Mouse (Mus musculus) G1E (cell line): ENCODE measurements around the gene Cyp27a1. TPM values are rescaled to one million over a fixed set of nuclear protein-coding genes. Genes with fewer than 3 reads are reported as not detected.

Experiments
- ATAC-seq: 2 replicates; pipeline ENCODE4 v1.8.0; 2016; ENCODE audit warnings: mild to moderate bottlenecking; ENCODE audit not compliant: insufficient number of reproducible peaks, poor library complexity, low FRiP score, severe bottlenecking; ENCODE audit errors: extremely low read depth
- DNase-seq: peaks from one replicate; pipeline ENCODE4 v3.0.0; 2012; ENCODE audit warnings: low spot score
- H3K27me3 ChIP-seq: 2 replicates; pipeline ENCODE4 v1.6.1; 2012; ENCODE audit warnings: mild to moderate bottlenecking, low read length, inconsistent platforms; ENCODE audit not compliant: insufficient read depth
- H3K36me3 ChIP-seq: replicated peaks from 2 replicates; pipeline ENCODE3; 2012; ENCODE audit warnings: mild to moderate bottlenecking, inconsistent platforms
- H3K4me1 ChIP-seq: 2 replicates; pipeline ENCODE4 v1.6.1; 2012; ENCODE audit warnings: low read depth, low read length, inconsistent platforms, mixed read lengths; ENCODE audit not compliant: insufficient read depth
- H3K4me3 ChIP-seq: 2 replicates; pipeline ENCODE4 v1.5.1; 2012; ENCODE audit warnings: low read depth, mild to moderate bottlenecking, inconsistent platforms, low read length, moderate library complexity, mixed read lengths
- H3K9me3 ChIP-seq: replicated peaks from 2 replicates; pipeline ENCODE4 v1.6.1; 2012; ENCODE audit warnings: inconsistent platforms
- CTCF ChIP-seq: IDR thresholded peaks from 2 replicates; pipeline ENCODE4 v1.5.1; 2012; ENCODE audit warnings: low read depth, low read length, inconsistent platforms, mixed read lengths
- GATA1 ChIP-seq: IDR thresholded peaks from 2 replicates; pipeline ENCODE4 v1.6.1; 2012; ENCODE audit warnings: borderline replicate concordance, low read length, inconsistent platforms, mixed read lengths
- GATA2 ChIP-seq: IDR thresholded peaks from 2 replicates; pipeline ENCODE4 v1.6.1; 2012; ENCODE audit warnings: low read depth, low read length, inconsistent platforms, borderline replicate concordance
- POLR2AphosphoS5 ChIP-seq: IDR thresholded peaks from 2 replicates; pipeline ENCODE4 v1.6.1; 2012; ENCODE audit warnings: low read depth, low read length, inconsistent platforms; ENCODE audit not compliant: insufficient replicate concordance
- TAL1 ChIP-seq: conservative IDR thresholded peaks from 2 replicates; pipeline ENCODE4 v1.6.1; 2012; ENCODE audit warnings: low read depth, low read length, inconsistent platforms, mixed read lengths
- polyA plus RNA-seq: library from polyadenylated mRNA; stranded (reverse); fragments of >175 nt; gene quantifications from 2 replicates; pipeline ENCODE4 v1.2.3, GENCODE M21; 2012
- total RNA-seq, 2 experiments: library from RNA; stranded (forward) in 1 of 2; stranded (reverse) in 1 of 2; fragments of 200-1000 nt in 1 of 2; fragments of >200 nt in 1 of 2; fragmentation: Nextera tagmentation in 1 of 2; gene quantifications; 2 replicates each; pipeline ENCODE4 v1.2.3; 2014 to 2017

Cyp27a1 gene
- total and polyA plus RNA-seq, 3 experiments, result 0.55 TPM; not detected in 2

DNA sequence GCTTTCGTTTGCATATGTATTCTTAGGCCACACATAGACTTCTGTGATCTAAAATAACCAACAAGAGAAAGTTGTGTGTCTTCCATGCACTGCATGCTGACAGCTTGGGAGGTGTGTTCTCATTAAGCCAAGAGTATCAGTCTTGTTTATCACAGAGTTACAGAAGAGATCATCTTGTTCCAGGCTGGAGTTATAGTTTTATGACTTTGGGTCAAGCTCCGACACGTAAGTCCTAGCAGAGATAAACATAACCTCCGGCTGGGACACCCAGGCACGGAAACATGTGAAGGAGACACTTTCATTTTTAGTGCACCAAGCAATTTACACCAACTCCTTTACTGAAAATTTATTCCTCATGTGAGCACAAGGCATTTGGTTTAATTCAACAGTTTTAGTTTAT lies 12.7 kb downstream of the Cyp27a1 start:
- H3K36me3 ChIP-seq, result no peaks in the 10 kb centered on the region
- H3K4me1 ChIP-seq, result peaks cover 2% of the 10 kb centered on the region; the same call in 1 of the 2 replicates
- no peaks in the 10 kb centered on the region for H3K9me3 ChIP-seq
- TF ChIP-seq CTCF (no peak), GATA2 (no peak), TAL1 (no peak), GATA1 (no peak), POLR2AphosphoS5 (no peak)
- ATAC-seq (no peak), DNase-seq (no peak)
- H3K4me3 ChIP-seq, result no peak overlapping the region
- H3K27me3 ChIP-seq, result peaks cover 15% of the 10 kb centered on the region

DNA sequence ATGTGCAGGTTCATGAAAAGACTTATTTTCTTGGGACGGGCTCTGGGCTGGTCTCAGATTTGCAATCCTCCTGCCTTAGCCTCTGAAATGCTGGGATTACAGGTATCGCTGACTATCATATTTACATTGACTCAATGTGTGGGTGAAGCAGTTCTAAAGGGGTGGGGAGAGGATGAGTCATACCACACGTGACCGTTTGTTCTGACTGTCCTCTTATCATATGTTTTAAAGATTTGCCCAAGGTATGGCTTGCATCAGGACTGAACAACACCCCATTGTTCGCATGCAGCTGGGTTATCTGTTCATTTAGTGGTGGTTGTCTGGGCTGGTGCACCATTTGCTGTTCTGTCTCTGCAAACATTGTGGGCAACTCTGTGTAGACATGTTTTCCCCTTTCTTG lies 13.3 kb downstream of the Cyp27a1 start:
- Histone ChIP-seq H3K9me3 (no peaks in the 10 kb centered on the region), H3K4me3 (no peak overlapping the region), H3K36me3 (no peaks in the 10 kb centered on the region), H3K4me1 (peaks cover 2% of the 10 kb centered on the region; the same call in 1 of the 2 replicates), H3K27me3 (peaks cover 15% of the 10 kb centered on the region)
- no peak for DNase-seq
- no peak; the same call in 1 of the 2 replicates for ATAC-seq
- TF ChIP-seq POLR2AphosphoS5 (no peak), TAL1 (no peak), CTCF (no peak), GATA1 (no peak), GATA2 (no peak)

DNA sequence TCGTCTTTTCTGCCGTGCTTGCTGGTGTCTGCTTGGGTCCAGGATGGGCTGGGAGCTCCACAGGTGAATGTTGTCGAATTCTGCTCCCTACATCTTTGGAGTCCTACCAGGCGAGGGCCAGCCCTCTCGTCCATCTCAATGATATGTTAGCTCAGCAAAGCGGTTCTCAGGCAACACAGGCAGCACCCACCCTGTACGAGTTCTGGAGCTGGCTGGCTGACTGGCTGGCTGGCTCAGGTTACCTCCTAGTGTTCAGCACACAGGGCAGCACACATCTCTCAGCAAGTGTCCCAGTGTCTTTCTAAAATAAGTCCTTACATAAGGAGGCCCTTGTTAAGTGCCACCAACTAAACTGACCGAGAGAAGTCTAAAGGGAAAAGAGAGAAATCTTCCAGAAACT lies 15.1 kb downstream of the Cyp27a1 start:
- no peak for TF ChIP-seq GATA1
- no peak for TF ChIP-seq POLR2AphosphoS5
- TF ChIP-seq GATA2, result no peak
- TF ChIP-seq TAL1, result no peak
- no peak for TF ChIP-seq CTCF
- no peak for DNase-seq

DNA sequence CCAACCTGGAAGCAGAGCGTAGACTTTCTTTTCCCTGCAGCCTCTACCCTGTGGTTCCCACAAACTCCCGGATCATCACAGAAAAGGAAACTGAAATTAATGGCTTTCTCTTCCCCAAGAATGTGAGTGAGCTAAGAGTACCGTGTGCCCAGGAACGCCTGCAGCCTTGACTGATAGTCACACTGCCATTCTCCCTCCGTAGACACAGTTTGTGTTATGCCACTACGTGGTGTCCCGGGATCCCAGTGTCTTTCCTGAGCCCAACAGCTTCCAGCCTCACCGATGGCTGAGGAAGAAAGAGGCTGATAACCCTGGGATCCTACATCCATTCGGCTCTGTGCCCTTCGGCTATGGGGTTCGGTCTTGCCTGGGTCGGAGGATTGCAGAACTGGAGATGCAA lies 23.6 kb downstream of the Cyp27a1 start:
- peaks cover 21% of the 10 kb centered on the region for H3K27me3 ChIP-seq
- DNase-seq (no peak), ATAC-seq (no peak)
- no peaks in the 10 kb centered on the region for H3K4me1 ChIP-seq
- no peak for TF ChIP-seq POLR2AphosphoS5
- TF ChIP-seq GATA2, result no peak
- TF ChIP-seq CTCF, result no peak
- TF ChIP-seq TAL1, result no peak
- no peak for TF ChIP-seq GATA1
- no peaks in the 10 kb centered on the region for H3K9me3 ChIP-seq
- H3K4me3 ChIP-seq, result no peak overlapping the region
- H3K36me3 ChIP-seq, result no peaks in the 10 kb centered on the region

More for the DNA sequence above, 15.1 kb downstream of the Cyp27a1 start:
- no peaks in the 10 kb centered on the region for H3K9me3 ChIP-seq
- H3K36me3 ChIP-seq, result no peaks in the 10 kb centered on the region
- H3K4me3 ChIP-seq, result no peak overlapping the region
- ATAC-seq, result no peak
- H3K27me3 ChIP-seq, result peaks cover 19% of the 10 kb centered on the region
- peaks cover 2% of the 10 kb centered on the region; the same call in 1 of the 2 replicates for H3K4me1 ChIP-seq

DNA sequence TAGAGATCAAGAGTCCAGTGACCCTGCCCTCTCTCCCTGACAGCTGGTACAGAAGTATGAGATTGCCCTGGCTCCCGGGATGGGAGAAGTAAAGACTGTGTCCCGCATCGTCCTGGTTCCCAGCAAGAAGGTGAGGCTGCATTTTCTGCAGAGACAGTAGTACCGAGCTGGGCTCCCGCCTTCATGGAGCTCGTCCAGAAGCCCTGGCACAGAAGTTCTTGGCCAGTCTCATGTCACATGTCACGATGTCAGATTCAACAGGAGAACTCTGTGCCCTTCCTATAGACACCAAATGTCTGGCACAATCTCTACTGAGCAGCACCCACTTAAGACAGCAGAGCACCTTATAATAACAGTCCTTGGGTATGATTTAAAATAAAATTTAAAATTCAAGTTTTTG lies 24.1 kb downstream of the Cyp27a1 start:
- DNase-seq, result no peak
- ATAC-seq, result no peak
- Histone ChIP-seq H3K4me1 (no peaks in the 10 kb centered on the region), H3K36me3 (no peaks in the 10 kb centered on the region), H3K27me3 (peaks cover 20% of the 10 kb centered on the region), H3K4me3 (no peak overlapping the region), H3K9me3 (no peaks in the 10 kb centered on the region)
- no peak for TF ChIP-seq CTCF
- TF ChIP-seq GATA1, result no peak
- no peak for TF ChIP-seq TAL1
- no peak for TF ChIP-seq GATA2
- TF ChIP-seq POLR2AphosphoS5, result no peak

DNA sequence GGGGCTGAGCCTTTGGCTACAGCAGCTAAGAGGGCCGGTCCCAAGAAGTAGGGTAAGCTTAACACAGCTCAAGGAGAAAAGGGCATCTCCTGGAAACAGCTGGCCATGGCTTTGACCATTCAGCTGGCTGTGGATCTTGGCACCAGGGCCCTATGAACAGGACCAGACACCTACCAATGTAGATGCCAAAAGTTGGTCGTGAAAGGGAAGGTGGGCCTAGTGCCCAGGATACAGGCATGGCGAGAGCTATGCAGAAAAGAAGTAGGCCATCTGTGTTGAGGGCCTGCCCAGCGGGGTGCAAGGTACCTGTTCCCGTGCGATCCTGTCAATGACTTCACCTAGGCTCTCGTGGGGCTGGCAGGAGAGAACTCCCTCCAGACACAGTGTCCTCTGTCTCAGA lies 27.5 kb downstream of the Cyp27a1 start:
- H3K36me3 ChIP-seq, result no peaks in the 10 kb centered on the region
- ATAC-seq (no peak), DNase-seq (no peak)
- no peak overlapping the region for H3K4me3 ChIP-seq
- TF ChIP-seq POLR2AphosphoS5, result no peak
- no peak for TF ChIP-seq CTCF
- no peak for TF ChIP-seq GATA1
- no peak for TF ChIP-seq TAL1
- no peak for TF ChIP-seq GATA2
- H3K27me3 ChIP-seq, result peaks cover 16% of the 10 kb centered on the region
- H3K4me1 ChIP-seq, result no peaks in the 10 kb centered on the region
- no peaks in the 10 kb centered on the region for H3K9me3 ChIP-seq

DNA sequence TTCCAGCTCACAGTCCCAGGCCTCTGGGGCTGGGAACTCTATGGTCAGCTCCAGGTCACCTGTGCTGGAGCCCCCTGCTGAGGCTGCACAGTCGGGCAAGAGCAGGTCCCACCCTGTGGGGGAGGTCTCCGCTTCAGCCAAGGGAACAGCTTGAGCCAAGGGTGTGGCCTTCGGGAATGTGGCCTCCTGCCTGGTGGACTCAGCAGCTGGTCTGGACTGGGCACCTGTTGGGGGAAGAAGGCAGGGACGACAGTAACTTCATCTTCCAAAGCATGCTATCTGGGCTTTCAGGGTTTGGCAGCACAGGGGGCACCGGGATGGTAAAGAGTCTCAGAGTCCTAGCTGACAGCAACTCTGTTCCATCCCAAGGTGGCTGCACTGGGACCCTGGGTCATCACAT lies 34.0 kb downstream of the Cyp27a1 start:
- ATAC-seq (no peak), DNase-seq (no peak)
- Histone ChIP-seq H3K4me1 (no peaks in the 10 kb centered on the region), H3K36me3 (no peaks in the 10 kb centered on the region), H3K9me3 (no peaks in the 10 kb centered on the region), H3K4me3 (no peak overlapping the region), H3K27me3 (peaks cover 14% of the 10 kb centered on the region)
- no peak for TF ChIP-seq CTCF
- TF ChIP-seq TAL1, result no peak
- no peak for TF ChIP-seq GATA1
- no peak for TF ChIP-seq POLR2AphosphoS5
- TF ChIP-seq GATA2, result no peak
